Mouse (Mus musculus) CH12.LX (cell line): Measurements from ENCODE around the gene 1600012H06Rik. TPM values are rescaled to one million over a fixed set of nuclear protein-coding genes. Genes with fewer than 3 reads are reported as not detected.
"Not testable (repeated sequence)": the region's sequence is repeated elsewhere in the genome, so short reads cannot be mapped to it uniquely, and the experiment has no call there.

ENCODE experiments used
- DNase-seq: peaks from one replicate; pipeline ENCODE4 v3.0.0-alpha.2; 2013; ENCODE audit errors: extremely low read depth
- H3K27ac ChIP-seq: 2 replicates; pipeline ENCODE4 v1.5.1; 2012; ENCODE audit warnings: low read depth, mild to moderate bottlenecking, control low read depth, moderate library complexity; ENCODE audit not compliant: insufficient read depth
- H3K27me3 ChIP-seq: replicated peaks from 2 replicates; pipeline ENCODE3; 2012; ENCODE audit warnings: inconsistent platforms
- H3K36me3 ChIP-seq, 2 experiments: replicated peaks in 1 of 2; 2 replicates each; pipeline versions ENCODE3 to v1.6.1; 2012; ENCODE audit warnings: inconsistent platforms in 1 of 2, low read length in 1 of 2, mild to moderate bottlenecking in 1 of 2, mixed read lengths in 1 of 2, moderate library complexity in 1 of 2; ENCODE audit not compliant: control insufficient read depth in 1 of 2, insufficient read depth in 1 of 2
- H3K4me1 ChIP-seq, 2 experiments: 2 replicates each; pipeline ENCODE4 v1.6.1; 2012; ENCODE audit warnings: inconsistent platforms in 1 of 2, moderate library complexity in 1 of 2; ENCODE audit not compliant: insufficient read depth in 2 of 2, control insufficient read depth in 1 of 2
- H3K4me2 ChIP-seq: 2 replicates; pipeline ENCODE4 v1.6.1; 2012; ENCODE audit warnings: low read depth, mild to moderate bottlenecking, control low read depth; ENCODE audit not compliant: poor library complexity, insufficient read depth, severe bottlenecking
- H3K4me3 ChIP-seq, 3 experiments: fragments of 150-350 bp in 1 of 3; sonication (generic) in 1 of 3; replicated peaks in 1 of 3; 2 replicates each; pipeline versions ENCODE3 to v1.5.1; 2011 to 2012; ENCODE audit warnings: low read depth in 2 of 3, low read length in 2 of 3, mild to moderate bottlenecking in 2 of 3, moderate library complexity in 2 of 3, control low read depth in 1 of 3, improper control_type of control experiment in 1 of 3, inconsistent platforms in 1 of 3, mixed read lengths in 1 of 3; ENCODE audit not compliant: poor library complexity in 1 of 3
- H3K79me2 ChIP-seq: replicated peaks from 2 replicates; pipeline ENCODE4 v1.6.1; 2012; ENCODE audit warnings: mild to moderate bottlenecking, moderate library complexity; ENCODE audit not compliant: control insufficient read depth, poor library complexity, insufficient read depth, severe bottlenecking; ENCODE audit errors: extremely low read depth
- H3K9ac ChIP-seq: 2 replicates; pipeline ENCODE4 v1.6.1; 2012; ENCODE audit warnings: low read depth, mild to moderate bottlenecking, control low read depth, moderate library complexity; ENCODE audit not compliant: insufficient read depth
- H3K9me3 ChIP-seq: replicated peaks from 2 replicates; pipeline ENCODE3; 2012; ENCODE audit warnings: low read length, inconsistent platforms, mixed read lengths
- BHLHE40 ChIP-seq: IDR thresholded peaks from 2 replicates; pipeline ENCODE4 v1.6.1; 2011; ENCODE audit warnings: mild to moderate bottlenecking, low read depth, low read length, improper control_type of control experiment
- CHD1 ChIP-seq: IDR thresholded peaks from 2 replicates; pipeline ENCODE4 v1.6.1; 2012; ENCODE audit warnings: low read depth, low read length, improper control_type of control experiment, inconsistent platforms
- ELF1 ChIP-seq: IDR thresholded peaks from 2 replicates; pipeline ENCODE4 v1.6.1; 2014; ENCODE audit warnings: low read depth, mild to moderate bottlenecking, inconsistent platforms, low read length, improper control_type of control experiment
- ETS1 ChIP-seq: conservative IDR thresholded peaks from 2 replicates; pipeline ENCODE4 v1.6.1; 2012; ENCODE audit warnings: low read depth, mild to moderate bottlenecking, inconsistent platforms, low read length, improper control_type of control experiment, moderate library complexity
- MAFK ChIP-seq: IDR thresholded peaks from 2 replicates; pipeline ENCODE4 v1.6.1; 2011; ENCODE audit warnings: low read length, improper control_type of control experiment; ENCODE audit not compliant: insufficient replicate concordance
- SIN3A ChIP-seq: IDR thresholded peaks from 2 replicates; pipeline ENCODE4 v1.6.1; 2012; ENCODE audit warnings: low read length, improper control_type of control experiment, inconsistent platforms
- TCF12 ChIP-seq: IDR thresholded peaks from 2 replicates; pipeline ENCODE4 v1.6.1; 2014; ENCODE audit warnings: low read depth, mild to moderate bottlenecking, inconsistent platforms, low read length, improper control_type of control experiment
- USF1 ChIP-seq: IDR thresholded peaks from 2 replicates; pipeline ENCODE4 v1.6.1; 2014; ENCODE audit warnings: low read depth, mild to moderate bottlenecking, inconsistent platforms, low read length, improper control_type of control experiment
- USF2 ChIP-seq: conservative IDR thresholded peaks from 2 replicates; pipeline ENCODE4 v1.6.1; 2011; ENCODE audit warnings: low read depth, low read length, improper control_type of control experiment
- dilution Hi-C: fragments of 300-500 bp; cut with MboI; formaldehyde crosslinking; loops from 2 replicates; pipeline ENCODE4 v1.14.3; 2020; ENCODE audit warnings: low sequenced_read_pairs; ENCODE audit not compliant: extremely low pct_unique_long_range_greater_than_20kb, extremely low pct_ligation_motif_present
- in situ Hi-C: fragments of 300-500 bp; cut with MboI; formaldehyde crosslinking; loops from 3 replicates; pipeline ENCODE4 v1.14.3; 2019; ENCODE audit warnings: low sequenced_read_pairs, low pct_ligation_motif_present, low pct_unique_long_range_greater_than_20kb, mixed read lengths
- polyA plus RNA-seq: library from polyadenylated mRNA; unstranded; fragments of >175 nt; gene quantifications from 2 replicates; pipeline ENCODE4 v1.2.1, GENCODE M21; 2012; ENCODE audit warnings: low read depth; ENCODE audit not compliant: insufficient read length
- total RNA-seq, 2 experiments: library from RNA; depleted of rRNA; stranded (reverse); fragments of 300-350 nt in 1 of 2; fragments of >200 nt in 1 of 2; gene quantifications; 2 replicates each; pipeline ENCODE4 v1.2.3; 2012 to 2014

1600012H06Rik gene
- total and polyA plus RNA-seq, 3 experiments, result 5.4 to 12.4 (median 10.6) TPM

DNA sequence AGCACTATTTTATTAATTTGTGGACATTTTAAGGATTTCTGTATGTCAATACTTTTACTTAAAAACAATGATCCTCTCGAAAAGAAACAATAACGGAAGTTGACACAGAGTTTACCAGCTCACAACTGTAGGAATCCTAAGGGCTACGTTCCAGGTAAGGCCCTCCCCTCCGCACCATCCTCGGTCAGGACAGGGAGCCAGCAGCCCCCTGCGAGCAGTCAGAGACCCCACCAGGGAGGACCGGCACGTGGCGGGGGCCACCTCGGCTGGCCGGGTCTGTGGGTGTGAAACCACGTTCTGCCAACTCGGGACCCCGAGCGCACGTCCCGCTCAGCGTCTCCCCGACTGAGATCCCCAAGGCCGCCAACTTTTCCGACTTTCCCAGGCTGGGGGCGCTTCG is 17.5 kb downstream of the 1600012H06Rik start:
- Histone ChIP-seq H3K4me2 (no peak overlapping the region), H3K79me2 (peaks cover 42% of the 10 kb centered on the region), H3K27me3 (no peaks in the 10 kb centered on the region), H3K9me3 (no peaks in the 10 kb centered on the region), H3K4me3 (peak overlapping the region; percentile 94 to 100 (median 95)), H3K27ac (peak overlapping the region; percentile 72), H3K9ac (peak overlapping the region; percentile 95), H3K36me3 (peaks cover 17 to 31% of the 10 kb centered on the region in 2 experiments), H3K4me1 (peaks cover 5 to 32% of the 10 kb centered on the region in 2 experiments)
- no peak for DNase-seq
- in situ Hi-C loops (no loop called here), dilution Hi-C loops (no loop called here)
- TF ChIP-seq USF1, result no peak
- no peak for TF ChIP-seq ELF1
- no peak for TF ChIP-seq USF2
- TF ChIP-seq BHLHE40, result 0 out of 2 replicates have a peak, but pooled peaks have one; percentile 26
- TF ChIP-seq MAFK, result no peak
- peak; percentile 83; the same call in 1 of the 2 replicates for TF ChIP-seq CHD1
- no peak for TF ChIP-seq TCF12
- TF ChIP-seq ETS1, result no peak
- no peak; the same call in 1 of the 2 replicates for TF ChIP-seq SIN3A

DNA sequence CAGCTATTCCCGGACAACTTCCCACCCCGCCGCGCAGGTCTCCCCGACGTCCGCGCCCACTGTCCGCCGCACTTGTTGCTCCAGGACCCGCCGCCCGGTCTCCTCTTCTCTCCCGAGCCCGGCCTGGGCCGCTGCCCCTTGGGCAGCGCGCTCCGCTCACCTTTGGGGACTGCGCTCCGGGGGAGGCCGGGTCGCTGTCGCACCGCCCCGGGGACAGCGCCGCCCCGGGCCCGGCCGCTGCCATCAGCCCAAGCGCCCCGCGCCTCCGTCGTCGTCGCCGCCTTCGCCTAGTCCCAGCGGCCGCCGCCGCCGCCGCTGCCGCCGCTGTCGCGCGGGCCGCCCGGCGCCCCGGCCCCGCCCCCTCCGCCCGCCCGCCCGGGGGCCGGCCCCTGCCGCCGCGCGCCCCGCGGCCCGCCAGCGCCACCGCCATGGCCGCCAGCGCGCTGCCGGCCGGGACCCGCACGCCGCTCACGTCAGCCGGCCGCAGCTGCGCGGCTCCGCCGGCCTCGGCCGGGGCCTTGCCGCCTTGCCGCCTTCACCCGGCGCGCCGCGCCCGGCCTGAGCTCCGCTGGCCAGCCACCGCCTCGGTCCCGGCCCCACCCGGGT is 18.1 kb downstream of the 1600012H06Rik start, which contains the start of gene Phf10:
TSS of gene Phf10 (minus strand) at position 323 of the 606 bp plus-strand sequence.
- H3K9me3 ChIP-seq, H3K4me2 ChIP-seq, H3K27me3 ChIP-seq, in situ Hi-C loops, DNase-seq, dilution Hi-C loops: not testable (repeated sequence)
- peaks cover 5 to 28% of the 10 kb centered on the region in 2 experiments for H3K4me1 ChIP-seq
- H3K36me3 ChIP-seq, result peaks cover 17 to 27% of the 10 kb centered on the region in 2 experiments
- peak within 1 kb of the TSS; percentile 95 for H3K9ac ChIP-seq
- H3K27ac ChIP-seq, result peak within 1 kb of the TSS; percentile 72
- H3K4me3 ChIP-seq, result peak within 1 kb of the TSS; percentile 94 to 100 (median 95)
- H3K79me2 ChIP-seq, result peaks cover 39% of the 10 kb centered on the region

- H3K27me3 ChIP-seq, H3K27ac ChIP-seq, dilution Hi-C loops, H3K9ac ChIP-seq, in situ Hi-C loops, H3K4me3 ChIP-seq, H3K9me3 ChIP-seq, H3K4me2 ChIP-seq, DNase-seq: not testable (repeated sequence)
- peaks cover 12 to 21% of the 10 kb centered on the region in 2 experiments for H3K36me3 ChIP-seq
- peaks cover 33% of the 10 kb centered on the region for H3K79me2 ChIP-seq
- peaks cover 5 to 22% of the 10 kb centered on the region in 2 experiments for H3K4me1 ChIP-seq
Measured at GRCm38 (mm10) chr17:14961557-14962154, 18.7 kb downstream of the 1600012H06Rik start.

GRCm38 (mm10) chr17:14968373-14968913 is 25.5 kb downstream of the 1600012H06Rik start:
- H3K9ac ChIP-seq, DNase-seq, H3K27ac ChIP-seq, H3K4me2 ChIP-seq, H3K27me3 ChIP-seq, H3K9me3 ChIP-seq, H3K4me1 ChIP-seq, dilution Hi-C loops, H3K4me3 ChIP-seq, H3K79me2 ChIP-seq, in situ Hi-C loops, H3K36me3 ChIP-seq: not testable (repeated sequence)
